Mouse (Mus musculus): Measurements from ENCODE around the gene Wasf2. TPM values are rescaled to one million over a fixed set of nuclear protein-coding genes. Genes with fewer than 3 reads are reported as not detected.

Gene Wasf2
- polyA plus RNA-seq, 1 experiment from 2014 or later: 109 TPM

DNA sequence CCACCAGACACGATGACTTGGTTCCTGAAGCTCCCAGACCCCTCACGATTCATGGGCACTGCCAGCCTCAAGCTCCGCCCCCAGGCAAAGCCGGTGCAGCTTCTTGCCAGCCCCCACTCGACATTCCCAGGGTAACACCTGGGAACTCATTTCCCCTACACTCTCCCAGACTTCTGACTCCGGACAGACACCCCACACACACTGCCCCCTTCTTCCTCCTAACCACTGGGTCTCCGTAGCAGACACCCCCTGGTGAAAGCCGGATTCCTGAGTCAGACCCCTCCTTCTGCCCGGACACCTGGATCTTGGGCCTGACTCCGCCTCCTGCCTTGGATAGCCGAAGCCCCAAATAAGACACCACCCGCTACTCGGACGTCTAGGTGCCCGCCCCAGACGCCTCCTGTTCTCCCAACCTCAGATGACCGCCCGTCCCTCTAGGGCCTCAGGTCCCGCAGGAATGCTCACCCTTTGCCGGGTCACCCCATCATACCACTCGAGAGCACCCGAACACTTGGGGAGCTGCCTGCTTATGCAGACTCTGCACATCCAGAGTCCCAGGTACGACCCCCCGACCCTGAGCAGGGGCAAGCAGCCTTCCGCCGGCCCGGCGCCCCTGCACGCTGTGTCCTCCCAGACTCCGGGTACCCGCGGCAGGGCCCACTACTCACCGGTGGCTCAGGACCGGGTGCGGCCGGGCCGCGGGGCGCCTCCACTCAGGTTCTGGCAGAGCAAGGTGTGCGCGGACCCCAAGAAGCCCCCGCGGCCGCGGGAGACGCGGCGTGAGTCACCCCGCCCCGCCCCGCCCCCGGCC is 81.7 kb downstream of the Wasf2 start, which contains the start of the genes Cd164l2 and Gpr3:
TSS of gene Cd164l2 (plus strand) at position 381 of the 811 bp plus-strand sequence.
TSS of gene Gpr3 (minus strand) at position 786 of the 811 bp plus-strand sequence.
- Histone ChIP-seq H3K4me1 (peaks cover 26% of the 10 kb centered on the region), H3K9ac (peak within 1 kb of the TSS; percentile 52), H3K27me3 (peaks cover 45% of the 10 kb centered on the region), H3K36me3 (no peaks in the 10 kb centered on the region), H3K4me2 (peak within 1 kb of the TSS; percentile 98), H3K4me3 (replicated peaks) (peak within 1 kb of the TSS; percentile 58), H3K27ac (no peak within 1 kb of the TSS), H3K9me3 (replicated peaks) (no peaks in the 10 kb centered on the region)
- 2% methylated on average over 52 of the region's 52 CpGs for WGBS
- peak; percentile 35 for ATAC-seq (replicated peaks; ENCODE audit: low FRiP score)

GRCm38 (mm10) chr4:133212562-133213267 is 82.4 kb downstream of the Wasf2 start:
- H3K36me3 ChIP-seq: no peaks in the 10 kb centered on the region
- peak overlapping the region; percentile 98 for H3K4me2 ChIP-seq
- H3K9me3 ChIP-seq (replicated peaks): no peaks in the 10 kb centered on the region
- H3K27me3 ChIP-seq: peaks cover 45% of the 10 kb centered on the region
- H3K4me1 ChIP-seq: peaks cover 29% of the 10 kb centered on the region
- H3K9ac ChIP-seq: peak overlapping the region; percentile 52
- H3K4me3 ChIP-seq (replicated peaks): peak overlapping the region; percentile 58
- no peak overlapping the region for H3K27ac ChIP-seq
- ATAC-seq (replicated peaks; ENCODE audit: low FRiP score): peak; percentile 78
- WGBS: under 1% methylated on average over 44 of the region's 44 CpGs

DNA sequence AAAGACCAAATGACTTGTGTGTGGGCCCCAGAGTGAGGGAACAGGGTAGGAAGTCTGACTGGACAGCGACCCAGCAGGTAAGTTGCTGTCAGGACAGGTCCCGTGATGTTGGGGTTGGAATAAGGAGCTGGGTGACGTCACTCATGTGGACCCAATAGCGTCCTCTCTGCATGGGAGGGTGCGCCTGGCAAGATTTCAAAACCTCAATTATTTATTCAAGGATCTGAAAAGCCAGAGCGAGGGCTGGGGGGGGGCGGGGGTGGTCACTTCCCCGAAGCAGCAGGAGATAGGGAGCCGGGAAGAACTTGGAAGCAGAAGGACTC is 82.9 kb downstream of the Wasf2 start:
- Histone ChIP-seq H3K4me2 (peak overlapping the region; percentile 98), H3K27me3 (peaks cover 48% of the 10 kb centered on the region), H3K9me3 (replicated peaks) (no peaks in the 10 kb centered on the region), H3K4me3 (replicated peaks) (peak overlapping the region; percentile 58), H3K36me3 (no peaks in the 10 kb centered on the region), H3K9ac (no peak overlapping the region), H3K4me1 (peaks cover 32% of the 10 kb centered on the region), H3K27ac (no peak overlapping the region)
- no peak for ATAC-seq (replicated peaks; ENCODE audit: low FRiP score)
- WGBS: 2% methylated on average over 9 of the region's 9 CpGs

GRCm38 (mm10) chr4:133213661-133214060 is 83.4 kb downstream of the Wasf2 start:
- Histone ChIP-seq H3K4me2 (peak overlapping the region; percentile 98), H3K27me3 (peaks cover 49% of the 10 kb centered on the region), H3K36me3 (no peaks in the 10 kb centered on the region), H3K27ac (no peak overlapping the region), H3K9ac (no peak overlapping the region), H3K4me1 (peaks cover 32% of the 10 kb centered on the region), H3K9me3 (replicated peaks) (no peaks in the 10 kb centered on the region), H3K4me3 (replicated peaks) (peak overlapping the region; percentile 58)
- 10% methylated on average over 10 of the region's 10 CpGs for WGBS
- ATAC-seq (replicated peaks; ENCODE audit: low FRiP score): no peak

- no peaks in the 10 kb centered on the region for H3K9me3 ChIP-seq (replicated peaks)
- H3K36me3 ChIP-seq: no peaks in the 10 kb centered on the region
- H3K27me3 ChIP-seq: peaks cover 39% of the 10 kb centered on the region
- no peak overlapping the region; the same call in 1 of the 2 replicates for H3K4me3 ChIP-seq (replicated peaks)
- ATAC-seq (replicated peaks; ENCODE audit: low FRiP score): no peak
- 3% methylated on average over 5 of the region's 5 CpGs for WGBS
- no peak overlapping the region for H3K4me2 ChIP-seq
- H3K9ac ChIP-seq: no peak overlapping the region
- H3K4me1 ChIP-seq: peaks cover 37% of the 10 kb centered on the region
- H3K27ac ChIP-seq: no peak overlapping the region
Measured at GRCm38 (mm10) chr4:133217641-133218040, 87.3 kb downstream of the Wasf2 start.

DNA sequence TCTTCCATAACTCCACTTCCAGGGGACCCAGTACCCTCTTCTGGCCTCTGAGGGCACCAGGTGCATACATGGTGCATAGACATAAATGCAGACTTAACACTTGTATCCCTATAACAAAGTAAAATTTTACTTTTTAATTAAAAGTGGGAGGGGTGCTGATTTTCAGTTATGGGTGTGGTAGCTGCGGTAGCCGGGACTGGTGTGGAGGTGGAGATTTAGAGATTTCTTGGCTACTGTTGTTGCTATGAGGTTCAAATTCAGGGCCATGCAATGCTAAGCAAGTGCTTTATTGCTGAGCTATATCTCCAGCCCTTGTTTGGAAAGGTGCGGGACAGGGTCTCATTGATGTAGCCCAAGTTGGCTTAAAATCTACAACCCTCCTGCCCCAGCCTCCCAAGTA is 88.4 kb downstream of the Wasf2 start:
- H3K36me3 ChIP-seq: no peaks in the 10 kb centered on the region
- no peak overlapping the region for H3K4me3 ChIP-seq (replicated peaks)
- WGBS: 86% methylated on average over 3 of the region's 3 CpGs

DNA sequence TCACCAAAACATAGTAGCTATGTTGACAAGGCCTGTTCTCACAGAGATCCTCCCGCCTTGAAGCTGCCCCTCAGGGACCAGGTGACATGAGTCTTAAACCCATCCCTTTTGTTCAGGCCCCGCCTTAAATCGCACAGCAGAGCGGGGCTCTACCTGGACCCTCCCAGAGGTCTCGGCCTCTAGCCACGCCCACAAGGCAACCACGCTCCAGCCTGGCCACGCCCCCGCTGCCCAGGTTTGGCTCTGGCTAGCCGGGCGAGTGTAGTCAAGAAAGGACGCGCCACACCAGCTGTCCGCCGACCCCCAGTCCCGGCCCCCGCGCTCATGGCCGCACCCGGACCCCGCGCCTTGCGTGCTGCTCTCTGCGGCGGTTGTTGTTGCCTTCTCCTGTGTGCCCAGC is 90.4 kb downstream of the Wasf2 start:
- Histone ChIP-seq H3K4me1 (peaks cover 32% of the 10 kb centered on the region), H3K9ac (peak overlapping the region; percentile 31), H3K4me3 (replicated peaks) (peak overlapping the region; percentile 36), H3K9me3 (replicated peaks) (no peaks in the 10 kb centered on the region), H3K27me3 (peaks cover 20% of the 10 kb centered on the region; the same call in 1 of the 2 replicates), H3K4me2 (peak overlapping the region; percentile 64), H3K27ac (peak overlapping the region; percentile 24; the same call in 1 of the 2 replicates), H3K36me3 (no peaks in the 10 kb centered on the region)
- 3% methylated on average over 25 of the region's 25 CpGs for WGBS
- ATAC-seq (replicated peaks; ENCODE audit: low FRiP score): peak; percentile 74

More for the DNA sequence above, 88.4 kb downstream of the Wasf2 start:
- Histone ChIP-seq H3K9ac (no peak overlapping the region), H3K4me2 (no peak overlapping the region), H3K4me1 (peaks cover 32% of the 10 kb centered on the region), H3K9me3 (replicated peaks) (no peaks in the 10 kb centered on the region), H3K27me3 (peaks cover 28% of the 10 kb centered on the region), H3K27ac (no peak overlapping the region)
- no peak for ATAC-seq (replicated peaks; ENCODE audit: low FRiP score)

DNA sequence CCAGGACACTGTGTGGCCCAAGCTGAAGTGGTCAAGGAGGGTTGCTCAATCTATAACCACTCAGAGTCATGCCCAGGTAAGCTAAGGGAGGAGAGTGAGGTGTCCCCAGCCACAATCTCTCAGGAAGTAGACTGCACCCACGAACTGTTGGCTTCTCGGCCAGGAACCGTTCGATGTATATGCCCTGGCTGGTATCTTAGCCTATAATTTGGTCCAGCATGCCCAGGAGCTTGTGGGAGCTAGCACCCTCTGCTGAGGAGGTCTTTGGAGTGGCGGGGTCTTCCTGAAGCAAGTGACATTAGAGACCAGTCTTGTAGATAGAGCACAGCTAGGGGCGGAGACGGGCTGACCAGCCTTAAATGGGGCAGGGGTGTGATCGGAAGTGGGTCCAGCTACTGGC is 91.4 kb downstream of the Wasf2 start:
- ATAC-seq (replicated peaks; ENCODE audit: low FRiP score): no peak
- no peak overlapping the region for H3K27ac ChIP-seq
- no peak overlapping the region for H3K4me3 ChIP-seq (replicated peaks)
- H3K9me3 ChIP-seq (replicated peaks): no peaks in the 10 kb centered on the region
- peaks cover 20% of the 10 kb centered on the region; the same call in 1 of the 2 replicates for H3K27me3 ChIP-seq
- peaks cover 37% of the 10 kb centered on the region for H3K4me1 ChIP-seq
- 84% methylated on average over 8 of the region's 8 CpGs for WGBS
- H3K36me3 ChIP-seq: no peaks in the 10 kb centered on the region
- H3K9ac ChIP-seq: no peak overlapping the region
- peak overlapping the region; percentile 64; the same call in 1 of the 2 replicates for H3K4me2 ChIP-seq

DNA sequence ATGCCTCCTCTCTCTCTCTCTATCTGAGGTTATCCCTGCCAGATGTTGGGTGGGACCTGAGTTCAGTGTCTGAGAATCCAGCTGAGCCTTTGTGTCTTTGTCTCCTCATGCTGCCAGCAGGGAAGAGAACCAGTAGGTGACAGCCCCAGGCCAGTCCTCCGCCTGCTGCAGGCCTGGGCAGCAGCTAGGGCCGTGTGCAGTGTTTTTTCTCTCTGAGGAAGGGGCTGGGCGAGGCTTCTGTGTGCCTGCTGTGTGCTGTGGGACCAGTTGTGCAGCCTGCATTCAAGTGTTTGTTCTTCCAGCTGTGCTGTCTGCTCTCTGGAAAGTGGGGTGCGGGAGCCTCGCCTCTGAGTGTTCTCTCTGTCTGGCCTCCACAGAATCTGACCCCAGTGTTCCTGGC is 93.6 kb downstream of the Wasf2 start:
- ATAC-seq (replicated peaks; ENCODE audit: low FRiP score): no peak
- Histone ChIP-seq H3K36me3 (no peaks in the 10 kb centered on the region), H3K4me3 (replicated peaks) (no peak overlapping the region), H3K27me3 (peaks cover 16% of the 10 kb centered on the region; the same call in 1 of the 2 replicates), H3K9ac (no peak overlapping the region), H3K4me1 (peaks cover 35% of the 10 kb centered on the region), H3K27ac (no peak overlapping the region), H3K4me2 (no peak overlapping the region), H3K9me3 (replicated peaks) (no peaks in the 10 kb centered on the region)
- WGBS: 66% methylated on average over 5 of the region's 5 CpGs

- no peak for ATAC-seq (replicated peaks; ENCODE audit: low FRiP score)
- 63% methylated on average over 10 of the region's 10 CpGs for WGBS
- H3K4me3 ChIP-seq (replicated peaks): no peak overlapping the region
- no peaks in the 10 kb centered on the region for H3K36me3 ChIP-seq
- H3K4me2 ChIP-seq: no peak overlapping the region
- H3K9ac ChIP-seq: no peak overlapping the region
- H3K4me1 ChIP-seq: peaks cover 27% of the 10 kb centered on the region
- H3K27me3 ChIP-seq: peaks cover 7% of the 10 kb centered on the region; the same call in 1 of the 2 replicates
- H3K9me3 ChIP-seq (replicated peaks): no peaks in the 10 kb centered on the region
- no peak overlapping the region; the same call in 1 of the 2 replicates for H3K27ac ChIP-seq
Measured at GRCm38 (mm10) chr4:133226073-133226472, 95.8 kb downstream of the Wasf2 start.

GRCm38 (mm10) chr4:133227636-133228035 is 97.3 kb downstream of the Wasf2 start:
- no peak overlapping the region for H3K27ac ChIP-seq
- 48% methylated on average over 8 of the region's 8 CpGs for WGBS

GRCm38 (mm10) chr4:133229582-133229981 is 99.3 kb downstream of the Wasf2 start:
- ATAC-seq (replicated peaks; ENCODE audit: low FRiP score): no peak
- Histone ChIP-seq H3K9ac (no peak overlapping the region), H3K36me3 (no peaks in the 10 kb centered on the region), H3K27ac (no peak overlapping the region), H3K4me3 (replicated peaks) (no peak overlapping the region), H3K4me2 (no peak overlapping the region), H3K9me3 (replicated peaks) (no peaks in the 10 kb centered on the region), H3K4me1 (peaks cover 9% of the 10 kb centered on the region; the same call in 1 of the 2 replicates), H3K27me3 (no peaks in the 10 kb centered on the region)
- WGBS: 75% methylated on average over 8 of the region's 8 CpGs

More at GRCm38 (mm10) chr4:133227636-133228035, 97.3 kb downstream of the Wasf2 start:
- no peak overlapping the region for H3K4me3 ChIP-seq (replicated peaks)
- no peaks in the 10 kb centered on the region for H3K9me3 ChIP-seq (replicated peaks)
- no peaks in the 10 kb centered on the region for H3K36me3 ChIP-seq
- peaks cover 15% of the 10 kb centered on the region for H3K4me1 ChIP-seq
- no peak overlapping the region for H3K4me2 ChIP-seq
- H3K27me3 ChIP-seq: no peaks in the 10 kb centered on the region
- no peak overlapping the region for H3K9ac ChIP-seq
- ATAC-seq (replicated peaks; ENCODE audit: low FRiP score): no peak

All from kidney, embryonic 15.5 days (tissue).